Mouse (Mus musculus) stomach, postnatal 0 days (tissue): Measurements from ENCODE around the gene Gm21970. TPM values are rescaled to one million over a fixed set of nuclear protein-coding genes. Genes with fewer than 3 reads are reported as not detected.

Source experiments
- ATAC-seq: fragments of 200-750 bp; cut with Nextera tagmentation; 2 replicates; pipeline ENCODE4 v1.8.0; 2017; ENCODE audit not compliant: low FRiP score, low TSS enrichment
- DNase-seq: peaks from one replicate; pipeline ENCODE4 v3.0.0-alpha.2; 2016; ENCODE audit warnings: low spot score
- H3K27ac ChIP-seq: fragments of 300-500 bp; sonication (generic); replicated peaks from 2 replicates; pipeline ENCODE4 v1.5.1; 2014; ENCODE audit warnings: mild to moderate bottlenecking, control low read depth
- H3K27me3 ChIP-seq: fragments of 300-500 bp; sonication (generic); 2 replicates; pipeline ENCODE4 v1.6.1; 2014; ENCODE audit warnings: low read length; ENCODE audit not compliant: control insufficient read depth, insufficient read depth
- H3K36me3 ChIP-seq: fragments of 300-500 bp; sonication (generic); 2 replicates; pipeline ENCODE4 v1.6.1; 2014; ENCODE audit warnings: low read length, mixed read lengths; ENCODE audit not compliant: control insufficient read depth, insufficient read depth
- H3K4me1 ChIP-seq: fragments of 300-500 bp; sonication (generic); replicated peaks from 2 replicates; pipeline ENCODE4 v1.6.1; 2014; ENCODE audit warnings: antibody characterized with exemption; ENCODE audit not compliant: control insufficient read depth, insufficient read depth
- H3K4me2 ChIP-seq: fragments of 300-500 bp; sonication (generic); replicated peaks from 2 replicates; pipeline ENCODE4 v1.6.1; 2014; ENCODE audit warnings: low read depth, mild to moderate bottlenecking, control low read depth, moderate library complexity
- H3K4me3 ChIP-seq: fragments of 300-500 bp; sonication (generic); 2 replicates; pipeline ENCODE4 v1.5.1; 2014; ENCODE audit warnings: low read depth, low read length, control low read depth
- H3K9ac ChIP-seq: fragments of 300-500 bp; sonication (generic); 2 replicates; pipeline ENCODE4 v1.6.1; 2014; ENCODE audit warnings: mild to moderate bottlenecking, low read length, control low read depth, mixed read lengths
- H3K9me3 ChIP-seq: fragments of 300-500 bp; sonication (generic); 2 replicates; pipeline ENCODE4 v1.6.1; 2016; ENCODE audit warnings: low read length; ENCODE audit not compliant: control insufficient read depth
- CTCF ChIP-seq: IDR thresholded peaks from 2 replicates; pipeline ENCODE4 v1.5.1; 2016; ENCODE audit warnings: antibody characterized with exemption, low read depth, mild to moderate bottlenecking, moderate library complexity
- EP300 ChIP-seq: optimal IDR thresholded peaks from 2 replicates; pipeline ENCODE3; 2016; ENCODE audit warnings: antibody characterized with exemption
- WGBS: fragments of 180-500 bp; shearing (Covaris S2); extraction: QIAGEN DNeasy Blood & Tissue Kit; methylation state at CpG from one replicate; pipeline ENCODE4 v1.1.7; 2014; 5-methylcytosine and 5-hydroxymethylcytosine counted together
- polyA plus RNA-seq: library from polyadenylated mRNA; unstranded; fragments of >200 nt; fragmentation: Nextera tagmentation; extraction: Ambion mirVana; gene quantifications from 2 replicates; pipeline ENCODE4 v1.2.1, GENCODE M21; 2015

Gm21970 gene
- polyA plus RNA-seq, 1 experiment from 2014 or later = not detected

DNA sequence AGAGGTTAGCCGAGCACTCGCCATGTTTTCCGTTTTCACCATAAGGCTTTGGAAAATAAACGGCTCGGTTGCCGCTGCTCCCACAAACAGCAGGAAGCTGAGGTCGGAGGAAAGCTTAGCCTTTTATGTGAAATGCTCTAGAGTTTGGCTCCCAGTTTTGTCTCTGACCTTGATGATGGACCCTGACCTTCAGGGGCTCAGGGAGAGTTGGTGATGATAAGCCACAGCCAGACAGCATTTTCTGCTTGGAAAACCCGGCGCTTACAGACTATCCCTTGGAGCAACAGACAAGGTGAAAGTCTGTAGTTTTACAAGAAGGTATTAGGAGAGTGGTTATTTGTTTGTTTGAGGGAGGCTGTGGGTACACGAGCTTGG lies 34.0 kb upstream of the Gm21970 start:
- ATAC-seq (no peak), DNase-seq (no peak)
- Histone ChIP-seq H3K9ac (no peak overlapping the region), H3K4me1 (no peaks in the 10 kb centered on the region), H3K27me3 (no peaks in the 10 kb centered on the region), H3K27ac (no peak overlapping the region), H3K4me3 (no peak overlapping the region), H3K9me3 (no peaks in the 10 kb centered on the region), H3K36me3 (no peaks in the 10 kb centered on the region), H3K4me2 (no peak overlapping the region)
- 39% methylated on average over 10 of the region's 10 CpGs for WGBS
- TF ChIP-seq EP300 (no peak), CTCF (no peak)

DNA sequence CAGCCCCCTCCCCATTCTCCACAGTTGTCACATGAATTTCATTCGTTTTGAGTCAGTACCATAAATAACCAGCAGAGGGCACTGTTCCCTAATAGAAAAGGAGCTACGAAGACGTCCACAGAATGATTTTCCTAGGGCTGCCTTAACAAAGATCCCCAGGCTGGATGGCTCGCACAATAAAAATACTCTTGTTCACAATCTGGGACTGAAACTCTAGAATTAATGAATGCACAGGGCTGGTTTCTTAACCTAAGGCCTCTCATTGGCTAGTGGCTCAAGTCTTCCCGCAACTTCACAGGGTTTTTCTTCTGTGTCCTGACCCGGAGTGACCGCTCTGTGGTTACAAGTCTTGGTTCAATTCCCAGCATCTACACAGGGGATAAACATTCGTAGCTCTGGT lies 33.0 kb upstream of the Gm21970 start:
- H3K36me3 ChIP-seq = no peaks in the 10 kb centered on the region
- H3K4me2 ChIP-seq = no peak overlapping the region
- DNase-seq = no peak
- H3K27ac ChIP-seq = no peak overlapping the region
- H3K4me1 ChIP-seq = no peaks in the 10 kb centered on the region
- no peak overlapping the region for H3K4me3 ChIP-seq
- WGBS = 26% methylated on average over 8 of the region's 8 CpGs
- TF ChIP-seq CTCF (peak; percentile 86), EP300 (no peak)
- no peaks in the 10 kb centered on the region for H3K9me3 ChIP-seq
- H3K27me3 ChIP-seq = no peaks in the 10 kb centered on the region
- ATAC-seq = no peak
- no peak overlapping the region for H3K9ac ChIP-seq

DNA sequence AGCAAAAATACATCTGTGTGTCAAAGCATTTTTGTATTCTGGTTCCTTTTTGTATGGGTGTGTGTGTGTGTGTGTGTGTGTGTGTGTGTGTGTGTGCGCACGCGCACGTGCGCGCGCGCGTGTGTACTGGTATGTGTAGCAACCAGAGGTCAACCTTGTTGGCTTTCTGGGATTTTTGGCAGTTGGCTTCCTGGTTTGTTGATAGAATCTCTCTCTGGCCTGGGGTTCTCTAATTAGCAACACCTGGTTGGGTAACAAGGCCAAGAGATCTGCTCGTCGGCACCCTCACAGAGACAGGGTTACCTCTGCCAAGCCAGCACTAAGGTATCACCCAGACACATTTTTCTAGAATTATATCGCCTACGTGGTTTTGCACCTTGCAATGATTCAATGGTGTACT lies 32.0 kb upstream of the Gm21970 start:
- 89% methylated on average over 13 of the region's 13 CpGs for WGBS
- DNase-seq (no peak), ATAC-seq (no peak)
- H3K4me2 ChIP-seq = no peak overlapping the region
- H3K36me3 ChIP-seq = no peaks in the 10 kb centered on the region
- no peaks in the 10 kb centered on the region for H3K4me1 ChIP-seq
- no peak overlapping the region for H3K27ac ChIP-seq
- H3K9ac ChIP-seq = no peak overlapping the region
- TF ChIP-seq CTCF (no peak), EP300 (no peak)
- no peaks in the 10 kb centered on the region for H3K27me3 ChIP-seq
- H3K4me3 ChIP-seq = no peak overlapping the region
- H3K9me3 ChIP-seq = no peaks in the 10 kb centered on the region

DNA sequence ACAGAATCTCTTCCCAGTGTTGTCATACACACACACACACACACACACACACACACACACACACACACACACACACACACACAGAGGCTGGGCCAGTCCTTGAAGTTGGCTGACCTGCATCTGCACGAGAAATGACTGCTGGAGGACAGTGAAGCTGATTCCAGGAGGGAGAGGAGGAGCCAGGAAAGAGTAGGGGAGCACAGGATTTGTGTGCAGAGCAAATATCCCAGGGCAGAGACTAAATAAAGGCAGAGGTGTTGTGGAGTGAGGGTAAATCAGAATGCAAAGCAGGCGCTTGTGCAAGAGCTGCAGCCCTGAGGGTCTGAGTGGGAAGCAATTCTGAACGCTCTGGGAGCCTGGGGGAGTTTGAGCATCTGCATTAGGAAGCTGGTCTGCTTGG lies 31.4 kb upstream of the Gm21970 start:
- 52% methylated on average over 3 of the region's 3 CpGs for WGBS
- Histone ChIP-seq H3K9ac (no peak overlapping the region), H3K9me3 (no peaks in the 10 kb centered on the region), H3K4me2 (no peak overlapping the region), H3K4me1 (no peaks in the 10 kb centered on the region), H3K36me3 (no peaks in the 10 kb centered on the region), H3K27ac (no peak overlapping the region), H3K4me3 (no peak overlapping the region), H3K27me3 (no peaks in the 10 kb centered on the region)
- no peak for TF ChIP-seq CTCF
- no peak for TF ChIP-seq EP300
- DNase-seq (no peak), ATAC-seq (no peak)

DNA sequence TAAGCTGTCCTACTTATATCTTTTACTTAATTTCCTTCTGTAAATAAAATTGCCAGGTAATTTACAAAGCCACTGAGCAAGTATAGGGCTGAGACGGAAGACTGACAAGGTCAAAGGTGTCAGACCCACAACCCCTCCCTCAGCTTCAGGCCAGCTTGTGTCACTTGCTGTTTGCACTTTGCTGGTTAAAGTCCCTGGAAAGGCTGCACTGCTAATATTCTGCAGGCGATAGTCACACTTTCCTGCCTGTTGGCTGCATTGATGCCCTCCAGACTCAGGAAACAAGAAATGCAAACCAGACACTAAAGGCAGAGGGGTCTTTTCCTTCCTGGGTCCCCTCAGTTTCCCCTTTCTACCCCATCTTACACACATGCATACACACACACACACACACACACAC lies 29.5 kb upstream of the Gm21970 start:
- Histone ChIP-seq H3K36me3 (no peaks in the 10 kb centered on the region), H3K9me3 (no peaks in the 10 kb centered on the region), H3K4me2 (no peak overlapping the region), H3K4me3 (no peak overlapping the region), H3K9ac (no peak overlapping the region), H3K27me3 (no peaks in the 10 kb centered on the region), H3K27ac (peak overlapping the region; percentile 30; the same call in 1 of the 2 replicates), H3K4me1 (no peaks in the 10 kb centered on the region)
- no peak for DNase-seq
- WGBS = 61% methylated on average over 2 of the region's 2 CpGs
- TF ChIP-seq EP300 (no peak), CTCF (no peak)
- no peak for ATAC-seq

DNA sequence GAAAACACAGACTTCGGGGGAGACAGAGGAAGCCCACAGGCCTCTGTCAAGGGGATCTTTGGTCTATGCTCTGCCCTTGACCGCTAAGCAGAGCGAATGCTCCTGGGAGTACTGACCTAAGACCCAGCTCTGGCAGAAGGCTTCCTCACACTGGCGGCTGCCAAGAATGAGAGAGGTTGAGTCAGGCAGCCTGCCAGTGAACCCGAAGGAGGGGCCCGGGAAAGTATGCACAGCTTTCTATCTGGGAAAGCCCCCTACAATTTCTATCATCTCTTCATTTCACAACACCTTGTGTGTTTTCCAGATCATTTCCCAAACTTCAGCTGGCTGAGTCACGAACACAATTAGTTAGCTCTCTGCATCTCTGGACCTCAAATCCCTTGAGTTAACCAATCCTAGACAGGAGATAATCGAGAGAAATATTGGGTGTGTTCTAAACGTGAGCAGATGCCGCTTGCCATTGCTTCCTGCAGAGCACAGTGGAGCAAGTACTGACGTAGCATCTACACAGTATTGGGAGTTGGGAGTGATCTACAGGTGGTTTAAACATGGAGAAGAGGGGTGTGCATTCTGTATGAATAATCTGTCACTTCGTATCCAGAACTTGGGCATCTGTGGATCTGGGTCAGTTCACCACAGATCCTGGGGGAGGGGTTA lies 28.8 kb upstream of the Gm21970 start:
- Histone ChIP-seq H3K36me3 (no peaks in the 10 kb centered on the region), H3K27me3 (no peaks in the 10 kb centered on the region), H3K4me1 (no peaks in the 10 kb centered on the region), H3K27ac (peak overlapping the region; percentile 71), H3K4me2 (no peak overlapping the region), H3K9me3 (no peaks in the 10 kb centered on the region), H3K4me3 (no peak overlapping the region), H3K9ac (no peak overlapping the region)
- no peak for ATAC-seq
- 36% methylated on average over 12 of the region's 12 CpGs for WGBS
- no peak for DNase-seq
- TF ChIP-seq CTCF (no peak), EP300 (no peak)
